Mouse (Mus musculus) embryonic facial prominence, embryonic 12.5 days (tissue): ENCODE measurements around the gene Adprm. TPM values are rescaled to one million over a fixed set of nuclear protein-coding genes. Genes with fewer than 3 reads are reported as not detected.

Source experiments
- ATAC-seq: fragments of 200-750 bp; cut with Nextera tagmentation; 2 replicates; pipeline ENCODE4 v1.8.0; 2017; ENCODE audit not compliant: insufficient number of reproducible peaks, insufficient read depth, low FRiP score, low TSS enrichment
- H3K27ac ChIP-seq: fragments of 300-500 bp; sonication (generic); 2 replicates; pipeline ENCODE4 v1.5.1; 2016; ENCODE audit warnings: mild to moderate bottlenecking
- H3K27me3 ChIP-seq: fragments of 300-500 bp; sonication (generic); 2 replicates; pipeline ENCODE4 v1.6.1; 2016; ENCODE audit warnings: mild to moderate bottlenecking, moderate library complexity
- H3K36me3 ChIP-seq: fragments of 300-500 bp; sonication (generic); 2 replicates; pipeline ENCODE4 v1.6.1; 2016; ENCODE audit warnings: mild to moderate bottlenecking
- H3K4me1 ChIP-seq: fragments of 300-500 bp; sonication (generic); 2 replicates; pipeline ENCODE4 v1.6.1; 2016
- H3K4me2 ChIP-seq: fragments of 300-500 bp; sonication (generic); replicated peaks from 2 replicates; pipeline ENCODE4 v1.6.1; 2016; ENCODE audit warnings: mild to moderate bottlenecking, moderate library complexity
- H3K4me3 ChIP-seq: fragments of 300-500 bp; sonication (generic); 2 replicates; pipeline ENCODE4 v1.5.1; 2016; ENCODE audit warnings: mild to moderate bottlenecking
- H3K9ac ChIP-seq: fragments of 300-500 bp; sonication (generic); 2 replicates; pipeline ENCODE4 v1.6.1; 2016; ENCODE audit warnings: mild to moderate bottlenecking, moderate library complexity
- H3K9me3 ChIP-seq: fragments of 300-500 bp; sonication (generic); 2 replicates; pipeline ENCODE4 v1.6.1; 2016; ENCODE audit warnings: mild to moderate bottlenecking, moderate library complexity
- WGBS: fragments of 180-500 bp; shearing (Covaris S2); methylation state at CpG from one replicate; pipeline ENCODE4 v1.1.7; 2016; 5-methylcytosine and 5-hydroxymethylcytosine counted together
- polyA plus RNA-seq: library from polyadenylated mRNA; unstranded; fragments of >200 nt; fragmentation: Nextera tagmentation; extraction: Ambion mirVana; gene quantifications from 2 replicates; pipeline ENCODE4 v1.2.1, GENCODE M21; 2016

Adprm gene
- polyA plus RNA-seq, 1 experiment from 2014 or later, result 34.8 TPM

DNA sequence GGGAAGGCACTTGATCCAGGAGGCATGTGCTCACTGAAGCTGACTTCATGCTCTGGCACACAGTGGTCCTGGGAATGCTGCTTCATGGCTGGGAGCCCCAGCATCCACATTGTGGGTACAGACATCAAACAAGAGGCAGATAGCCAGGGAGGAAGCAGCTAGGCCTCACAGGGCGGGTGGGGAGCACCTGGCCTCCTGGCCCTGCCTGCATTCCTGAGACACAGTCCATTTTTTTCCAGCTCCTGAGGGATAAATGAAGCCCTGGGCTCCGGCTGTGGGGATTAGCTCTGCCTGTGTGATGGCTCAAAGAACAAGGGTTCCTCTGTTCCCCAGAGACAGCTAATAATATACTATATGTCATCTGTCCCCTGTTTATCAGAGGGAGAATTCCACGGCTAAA is 22.6 kb upstream of the Adprm start:
- H3K27me3 ChIP-seq, result no peaks in the 10 kb centered on the region
- ATAC-seq, result no peak
- WGBS, result 23% methylated on average over 3 of the region's 3 CpGs

GRCm38 (mm10) chr11:67072615-67073130 is 20.3 kb upstream of the Adprm start:
- ATAC-seq, result no peak
- no peaks in the 10 kb centered on the region for H3K27me3 ChIP-seq
- no peaks in the 10 kb centered on the region for H3K36me3 ChIP-seq
- H3K9me3 ChIP-seq, result no peaks in the 10 kb centered on the region
- no peak overlapping the region for H3K4me3 ChIP-seq
- H3K27ac ChIP-seq, result no peak overlapping the region
- H3K4me2 ChIP-seq, result no peak overlapping the region
- H3K4me1 ChIP-seq, result no peaks in the 10 kb centered on the region
- no peak overlapping the region for H3K9ac ChIP-seq
- WGBS, result 78% methylated on average over 15 of the region's 15 CpGs

More for the DNA sequence above, 22.6 kb upstream of the Adprm start:
- H3K9me3 ChIP-seq, result no peaks in the 10 kb centered on the region
- no peak overlapping the region for H3K9ac ChIP-seq
- H3K27ac ChIP-seq, result no peak overlapping the region
- H3K36me3 ChIP-seq, result no peaks in the 10 kb centered on the region
- no peak overlapping the region for H3K4me3 ChIP-seq
- H3K4me2 ChIP-seq, result no peak overlapping the region
- H3K4me1 ChIP-seq, result no peaks in the 10 kb centered on the region

- no peaks in the 10 kb centered on the region for H3K27me3 ChIP-seq
- H3K4me2 ChIP-seq, result no peak overlapping the region
- H3K27ac ChIP-seq, result no peak overlapping the region
- H3K4me3 ChIP-seq, result no peak overlapping the region
- WGBS, result 92% methylated on average over 3 of the region's 3 CpGs
- no peak for ATAC-seq
- no peak overlapping the region for H3K9ac ChIP-seq
- peaks cover 34% of the 10 kb centered on the region for H3K36me3 ChIP-seq
- H3K4me1 ChIP-seq, result no peaks in the 10 kb centered on the region
- no peaks in the 10 kb centered on the region for H3K9me3 ChIP-seq
Observed at GRCm38 (mm10) chr11:67067741-67068140, 15.3 kb upstream of the Adprm start.

GRCm38 (mm10) chr11:67062726-67063125 is 10.3 kb upstream of the Adprm start:
- Histone ChIP-seq H3K4me1 (no peaks in the 10 kb centered on the region), H3K4me3 (no peak overlapping the region), H3K9ac (no peak overlapping the region), H3K27me3 (no peaks in the 10 kb centered on the region), H3K9me3 (no peaks in the 10 kb centered on the region), H3K27ac (no peak overlapping the region), H3K36me3 (peaks cover 69% of the 10 kb centered on the region), H3K4me2 (no peak overlapping the region)
- ATAC-seq, result no peak
- WGBS, result 90% methylated on average over 3 of the region's 3 CpGs

- H3K4me3 ChIP-seq, result no peak overlapping the region
- H3K36me3 ChIP-seq, result peaks cover 78% of the 10 kb centered on the region
- no peaks in the 10 kb centered on the region for H3K9me3 ChIP-seq
- H3K4me2 ChIP-seq, result no peak overlapping the region
- H3K27me3 ChIP-seq, result no peaks in the 10 kb centered on the region
- no peak for ATAC-seq
- H3K9ac ChIP-seq, result no peak overlapping the region
- 97% methylated on average over 2 of the region's 2 CpGs for WGBS
- no peaks in the 10 kb centered on the region for H3K4me1 ChIP-seq
- H3K27ac ChIP-seq, result no peak overlapping the region
Observed at GRCm38 (mm10) chr11:67061311-67061710, 8.9 kb upstream of the Adprm start.

GRCm38 (mm10) chr11:67054754-67055365 is 2.5 kb upstream of the Adprm start:
- 85% methylated on average over 8 of the region's 8 CpGs for WGBS
- no peak overlapping the region for H3K4me3 ChIP-seq
- no peak overlapping the region for H3K27ac ChIP-seq
- H3K4me1 ChIP-seq, result peaks cover 9% of the 10 kb centered on the region
- no peak overlapping the region for H3K4me2 ChIP-seq
- no peak for ATAC-seq
- H3K36me3 ChIP-seq, result peaks cover 42% of the 10 kb centered on the region
- H3K9ac ChIP-seq, result no peak overlapping the region
- H3K27me3 ChIP-seq, result no peaks in the 10 kb centered on the region
- no peaks in the 10 kb centered on the region for H3K9me3 ChIP-seq

- Histone ChIP-seq H3K9ac (peak overlapping the region; percentile 84), H3K4me2 (peak overlapping the region; percentile 58), H3K27me3 (no peaks in the 10 kb centered on the region), H3K4me1 (peaks cover 9% of the 10 kb centered on the region), H3K27ac (peak overlapping the region; percentile 83), H3K4me3 (peak overlapping the region; percentile 100), H3K36me3 (peaks cover 18% of the 10 kb centered on the region), H3K9me3 (no peaks in the 10 kb centered on the region)
- WGBS, result 8% methylated on average over 16 of the region's 16 CpGs
- ATAC-seq, result no peak
Observed at GRCm38 (mm10) chr11:67051676-67052320, 596 bp downstream of the Adprm start.

- H3K9me3 ChIP-seq, result no peaks in the 10 kb centered on the region
- H3K27ac ChIP-seq, result no peak overlapping the region
- H3K27me3 ChIP-seq, result no peaks in the 10 kb centered on the region
- H3K4me2 ChIP-seq, result no peak overlapping the region
- peaks cover 17% of the 10 kb centered on the region for H3K36me3 ChIP-seq
- ATAC-seq, result no peak
- H3K4me3 ChIP-seq, result no peak overlapping the region
- H3K9ac ChIP-seq, result no peak overlapping the region
- WGBS, result 85% methylated on average over 3 of the region's 3 CpGs
- H3K4me1 ChIP-seq, result peaks cover 13% of the 10 kb centered on the region
Observed at GRCm38 (mm10) chr11:67049256-67049655, 3.1 kb downstream of the Adprm start.

DNA sequence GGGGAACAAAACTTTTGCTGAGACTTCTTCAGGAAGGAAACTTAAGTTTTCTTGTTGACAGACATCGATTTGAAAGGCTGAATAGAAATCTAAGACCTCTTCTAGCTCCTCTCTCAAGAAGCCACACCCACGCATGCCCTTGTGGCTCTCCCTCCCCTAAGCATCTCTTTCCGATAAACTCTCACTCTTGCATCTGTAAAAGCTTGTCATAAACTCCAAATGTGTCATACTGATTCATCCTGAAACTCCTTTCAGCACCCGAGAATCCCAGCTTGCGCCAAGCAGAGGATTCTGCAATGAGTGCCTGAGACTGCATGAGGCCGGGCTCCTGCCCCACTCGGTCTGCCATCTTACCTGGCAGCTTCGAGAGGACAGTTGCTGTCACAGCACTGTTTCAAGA is 3.9 kb downstream of the Adprm start:
- Histone ChIP-seq H3K4me1 (peaks cover 10% of the 10 kb centered on the region), H3K27me3 (no peaks in the 10 kb centered on the region), H3K4me3 (no peak overlapping the region), H3K4me2 (no peak overlapping the region), H3K27ac (no peak overlapping the region), H3K36me3 (peaks cover 17% of the 10 kb centered on the region), H3K9ac (no peak overlapping the region), H3K9me3 (no peaks in the 10 kb centered on the region)
- 92% methylated on average over 8 of the region's 8 CpGs for WGBS
- ATAC-seq, result no peak

DNA sequence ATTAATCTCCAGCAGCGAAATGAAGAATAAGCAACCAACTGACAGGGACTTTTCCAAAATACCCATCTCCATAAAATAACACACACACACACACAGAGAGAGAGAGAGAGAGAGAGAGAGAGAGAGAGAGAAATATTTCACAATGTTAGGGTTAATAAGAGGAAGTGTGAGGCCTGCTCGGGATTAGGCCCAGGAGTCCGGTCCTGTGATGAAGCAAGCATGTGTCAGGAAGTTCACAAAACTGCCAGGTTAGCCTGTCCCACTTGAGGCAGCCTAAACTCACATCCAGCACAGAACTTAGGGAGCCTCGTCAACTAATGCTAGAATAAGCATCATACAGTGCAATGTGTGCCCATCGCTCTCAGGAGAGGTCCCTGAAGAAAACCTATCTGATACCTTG is 5.2 kb downstream of the Adprm start:
- Histone ChIP-seq H3K4me3 (no peak overlapping the region), H3K36me3 (peaks cover 17% of the 10 kb centered on the region), H3K4me1 (peaks cover 7% of the 10 kb centered on the region; the same call in 1 of the 2 replicates), H3K9me3 (no peaks in the 10 kb centered on the region), H3K4me2 (no peak overlapping the region), H3K27me3 (no peaks in the 10 kb centered on the region), H3K9ac (no peak overlapping the region), H3K27ac (no peak overlapping the region)
- ATAC-seq, result no peak
- WGBS, result 89% methylated on average over 5 of the region's 5 CpGs

DNA sequence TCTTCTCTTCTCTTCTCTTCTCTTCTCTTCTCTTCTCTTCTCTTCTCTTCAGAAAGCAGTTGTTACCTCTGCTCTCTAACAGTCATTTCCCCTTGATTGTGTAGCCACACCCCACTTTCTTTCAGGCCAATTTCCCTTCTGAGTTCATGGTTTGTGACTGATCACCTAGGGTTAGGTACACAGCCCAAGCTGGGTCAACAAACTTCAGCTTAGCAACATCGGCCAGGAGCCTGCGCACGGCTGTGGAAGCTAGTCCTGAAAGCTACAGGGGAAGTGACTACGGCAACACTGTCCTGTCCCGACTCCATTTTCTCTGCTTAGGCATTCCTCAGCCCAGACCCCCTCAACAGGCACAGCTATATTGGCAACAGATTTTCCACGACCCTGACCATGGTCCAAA is 7.4 kb downstream of the Adprm start:
- no peak overlapping the region for H3K27ac ChIP-seq
- H3K9me3 ChIP-seq, result no peaks in the 10 kb centered on the region
- no peak overlapping the region for H3K9ac ChIP-seq
- peaks cover 25% of the 10 kb centered on the region for H3K36me3 ChIP-seq
- no peak overlapping the region for H3K4me2 ChIP-seq
- 75% methylated on average over 6 of the region's 6 CpGs for whole genome bisulfite sequencing
- H3K27me3 ChIP-seq, result no peaks in the 10 kb centered on the region
- H3K4me3 ChIP-seq, result no peak overlapping the region
- no peak for ATAC-seq
- peaks cover 4% of the 10 kb centered on the region; the same call in 1 of the 2 replicates for H3K4me1 ChIP-seq

GRCm38 (mm10) chr11:67043007-67043406 is 9.4 kb downstream of the Adprm start:
- H3K27ac ChIP-seq, result no peak overlapping the region
- ATAC-seq, result no peak
- no peak overlapping the region for H3K4me2 ChIP-seq
- 56% methylated on average over 8 of the region's 8 CpGs for WGBS
- H3K36me3 ChIP-seq, result peaks cover 42% of the 10 kb centered on the region
- H3K4me1 ChIP-seq, result peaks cover 4% of the 10 kb centered on the region; the same call in 1 of the 2 replicates
- H3K9ac ChIP-seq, result no peak overlapping the region
- H3K27me3 ChIP-seq, result no peaks in the 10 kb centered on the region
- H3K4me3 ChIP-seq, result no peak overlapping the region
- H3K9me3 ChIP-seq, result no peaks in the 10 kb centered on the region
